Mouse (Mus musculus) intestine, embryonic 16.5 days (tissue): ENCODE results near the gene Cpxm1. TPM values are rescaled to one million over a fixed set of nuclear protein-coding genes. Genes with fewer than 3 reads are reported as not detected.

Experiments
- ATAC-seq: fragments of 200-750 bp; cut with Nextera tagmentation; 2 replicates; pipeline ENCODE4 v1.8.0; 2017; ENCODE audit warnings: moderate TSS enrichment, moderate library complexity
- H3K27ac ChIP-seq: fragments of 300-500 bp; sonication (generic); 2 replicates; pipeline ENCODE4 v1.5.1; 2014; ENCODE audit warnings: mild to moderate bottlenecking, low read length
- H3K27me3 ChIP-seq: fragments of 300-500 bp; sonication (generic); replicated peaks from 2 replicates; pipeline ENCODE4 v1.6.1; 2014; ENCODE audit warnings: low read length, control low read depth, mixed read lengths; ENCODE audit not compliant: control insufficient read depth, insufficient read depth
- H3K36me3 ChIP-seq: fragments of 300-500 bp; sonication (generic); 2 replicates; pipeline ENCODE4 v1.6.1; 2014; ENCODE audit warnings: low read length, control low read depth; ENCODE audit not compliant: control insufficient read depth, insufficient read depth
- H3K4me1 ChIP-seq: fragments of 300-500 bp; sonication (generic); 2 replicates; pipeline ENCODE4 v1.6.1; 2014; ENCODE audit warnings: low read length, control low read depth, mixed read lengths; ENCODE audit not compliant: control insufficient read depth, insufficient read depth
- H3K4me2 ChIP-seq: fragments of 300-500 bp; sonication (generic); 2 replicates; pipeline ENCODE4 v1.6.1; 2014; ENCODE audit warnings: low read depth, low read length, control low read depth
- H3K4me3 ChIP-seq: fragments of 300-500 bp; sonication (generic); 2 replicates; pipeline ENCODE4 v1.5.1; 2014; ENCODE audit warnings: mild to moderate bottlenecking, low read length
- H3K9ac ChIP-seq: fragments of 300-500 bp; sonication (generic); 2 replicates; pipeline ENCODE4 v1.6.1; 2014; ENCODE audit warnings: low read depth, low read length
- H3K9me3 ChIP-seq: fragments of 300-500 bp; sonication (generic); 2 replicates; pipeline ENCODE4 v1.6.1; 2016; ENCODE audit warnings: low read length, control low read depth; ENCODE audit not compliant: control insufficient read depth
- WGBS: fragments of 180-500 bp; shearing (Covaris S2); extraction: QIAGEN DNeasy Blood & Tissue Kit; methylation state at CpG from one replicate; pipeline ENCODE4 v1.1.7; 2014; 5-methylcytosine and 5-hydroxymethylcytosine counted together
- polyA plus RNA-seq: library from polyadenylated mRNA; unstranded; fragments of >200 nt; fragmentation: Nextera tagmentation; extraction: Ambion mirVana; gene quantifications from 2 replicates; pipeline ENCODE4 v1.2.1, GENCODE M21; 2015

Cpxm1 gene
- 32.1 and 36.6 TPM in 2 replicates for polyA plus RNA-seq

DNA sequence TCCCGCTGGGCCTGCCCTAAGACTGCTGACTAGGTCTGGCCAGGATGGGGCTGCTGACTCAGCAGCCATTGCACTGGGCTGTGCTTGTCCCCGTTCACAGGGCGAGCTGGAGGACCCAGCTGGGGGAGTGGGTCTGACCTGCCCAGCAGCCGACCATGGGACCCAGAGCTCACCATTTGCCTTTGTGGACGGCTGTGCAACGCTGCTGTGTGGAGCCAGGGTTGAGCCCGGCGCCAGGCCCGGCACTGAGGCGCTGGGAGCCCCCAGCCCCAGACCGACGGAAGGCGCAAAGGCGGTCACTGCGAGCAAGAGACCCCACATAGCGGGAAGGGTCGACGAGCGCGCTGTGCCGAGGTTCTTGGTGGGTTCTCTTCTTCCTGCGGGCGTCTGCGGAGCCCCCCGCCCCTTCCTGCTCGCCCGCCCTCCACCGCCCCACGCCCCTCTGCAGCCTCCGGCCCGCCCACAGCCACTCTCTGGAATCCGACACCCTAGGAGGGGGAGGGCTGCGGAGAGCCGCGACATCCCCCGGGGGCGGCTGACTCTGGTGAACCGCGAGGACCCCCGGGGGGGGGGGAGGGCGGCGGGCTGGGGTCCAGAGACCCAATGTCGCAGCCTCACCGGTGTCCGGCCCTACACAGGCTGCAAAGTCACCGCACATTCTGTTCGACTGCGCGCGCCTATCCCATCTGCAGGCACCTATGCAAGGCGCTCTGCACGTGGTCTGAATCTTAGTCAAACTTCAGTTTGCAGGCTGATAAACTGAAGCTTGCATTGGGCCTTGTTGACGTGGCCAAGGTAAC, at the start of gene Cpxm1:
Gene Cpxm1, minus strand, starts transcription at position 389 of the 800 bp plus-strand sequence.
- Histone ChIP-seq H3K9me3 (no peaks in the 10 kb centered on the region), H3K27me3 (no peaks in the 10 kb centered on the region), H3K4me1 (peaks cover 4% of the 10 kb centered on the region), H3K36me3 (0 out of 2 replicates have a peak, but pooled peaks cover 4% of the 10 kb centered on the region), H3K4me3 (peak within 1 kb of the TSS; percentile 64), H3K27ac (no peak within 1 kb of the TSS), H3K9ac (peak within 1 kb of the TSS; percentile 76), H3K4me2 (peak within 1 kb of the TSS; percentile 96)
- ATAC-seq = peak; percentile 92
- WGBS = 2% methylated on average over 41 of the region's 53 CpGs

DNA sequence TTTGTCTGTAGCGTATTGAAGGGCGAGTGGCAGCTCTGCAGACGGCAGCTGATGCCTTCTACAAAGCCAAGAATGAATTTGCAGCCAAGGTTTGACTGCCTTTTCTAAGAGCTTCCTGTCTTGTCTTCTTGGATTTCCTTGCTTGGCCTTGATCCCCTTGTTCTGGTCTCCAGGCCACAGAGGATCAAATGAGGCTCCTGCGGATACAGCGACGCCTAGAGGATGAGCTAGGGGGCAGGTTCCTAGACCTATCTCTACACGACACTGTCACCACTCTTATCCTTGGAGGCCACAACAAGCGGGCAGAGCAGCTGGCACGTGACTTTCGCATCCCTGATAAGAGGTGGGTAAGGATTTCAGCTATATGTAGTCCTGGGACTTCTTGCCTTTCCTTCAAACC, 44.8 kb upstream of the Cpxm1 start:
- Histone ChIP-seq H3K4me3 (no peak overlapping the region), H3K27ac (no peak overlapping the region), H3K9ac (no peak overlapping the region), H3K4me1 (no peaks in the 10 kb centered on the region), H3K27me3 (no peaks in the 10 kb centered on the region), H3K36me3 (peaks cover 11% of the 10 kb centered on the region), H3K4me2 (no peak overlapping the region), H3K9me3 (no peaks in the 10 kb centered on the region)
- no peak for ATAC-seq
- 89% methylated on average over 10 of the region's 10 CpGs for WGBS

DNA sequence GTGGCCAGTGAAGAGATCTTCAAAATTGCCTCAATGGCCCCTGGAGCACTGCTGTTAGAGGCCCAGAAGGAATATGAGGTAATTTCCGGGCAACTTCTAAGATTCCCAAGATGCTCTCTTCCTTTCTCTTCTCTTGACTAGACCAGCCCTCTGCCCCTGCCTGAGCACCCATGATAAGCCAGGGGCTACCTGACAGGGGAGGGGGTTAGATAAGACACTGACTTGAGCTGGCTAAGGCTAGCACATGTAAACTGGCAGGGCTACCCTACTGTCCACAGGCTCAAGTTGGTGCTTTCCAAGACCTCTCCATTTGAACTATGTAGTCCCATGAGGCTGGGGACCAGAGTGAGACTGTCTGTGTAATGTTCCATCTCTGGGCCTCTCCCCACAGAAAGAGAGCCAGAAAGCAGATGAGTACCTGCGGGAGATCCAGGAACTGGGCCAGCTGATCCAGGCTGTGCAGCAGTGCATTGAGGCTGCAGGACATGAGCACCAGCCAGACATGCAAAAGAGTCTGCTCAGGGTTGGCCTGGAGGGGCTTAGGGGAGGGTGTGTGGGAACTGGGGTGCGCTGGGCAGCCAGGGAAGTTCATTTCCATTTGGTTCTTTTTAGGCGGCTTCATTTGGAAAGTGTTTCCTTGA, 42.6 kb upstream of the Cpxm1 start:
- Histone ChIP-seq H3K4me3 (no peak overlapping the region), H3K4me1 (no peaks in the 10 kb centered on the region), H3K9me3 (no peaks in the 10 kb centered on the region), H3K27me3 (no peaks in the 10 kb centered on the region), H3K9ac (no peak overlapping the region), H3K4me2 (no peak overlapping the region), H3K27ac (no peak overlapping the region), H3K36me3 (peaks cover 11% of the 10 kb centered on the region)
- WGBS = 89% methylated on average over 4 of the region's 4 CpGs
- ATAC-seq = no peak

DNA sequence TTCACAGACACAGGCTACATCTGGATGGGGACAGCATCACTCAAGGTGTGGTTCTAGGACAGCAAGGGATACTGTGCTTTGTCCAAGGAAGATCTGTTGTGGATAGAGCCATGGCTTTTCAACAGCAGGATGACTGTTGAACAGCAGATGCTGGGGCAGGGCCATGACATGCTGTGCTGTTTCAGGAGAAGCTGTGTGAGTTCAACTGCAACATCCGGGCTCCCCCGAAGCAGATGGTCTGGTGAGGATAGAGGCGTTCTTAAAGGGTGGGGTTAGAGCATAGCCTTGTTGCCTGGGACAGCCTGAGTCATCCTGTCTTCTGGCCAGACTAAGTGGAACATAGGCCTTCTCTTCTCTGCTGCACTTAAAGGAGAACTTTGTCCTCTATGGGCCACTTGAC, 41.5 kb upstream of the Cpxm1 start:
- H3K4me1 ChIP-seq = no peaks in the 10 kb centered on the region
- peaks cover 11% of the 10 kb centered on the region for H3K36me3 ChIP-seq
- H3K27me3 ChIP-seq = no peaks in the 10 kb centered on the region
- H3K4me3 ChIP-seq = no peak overlapping the region
- H3K9ac ChIP-seq = no peak overlapping the region
- no peak for ATAC-seq
- H3K27ac ChIP-seq = no peak overlapping the region
- H3K9me3 ChIP-seq = no peaks in the 10 kb centered on the region
- no peak overlapping the region for H3K4me2 ChIP-seq
- 90% methylated on average over 3 of the region's 3 CpGs for WGBS

DNA sequence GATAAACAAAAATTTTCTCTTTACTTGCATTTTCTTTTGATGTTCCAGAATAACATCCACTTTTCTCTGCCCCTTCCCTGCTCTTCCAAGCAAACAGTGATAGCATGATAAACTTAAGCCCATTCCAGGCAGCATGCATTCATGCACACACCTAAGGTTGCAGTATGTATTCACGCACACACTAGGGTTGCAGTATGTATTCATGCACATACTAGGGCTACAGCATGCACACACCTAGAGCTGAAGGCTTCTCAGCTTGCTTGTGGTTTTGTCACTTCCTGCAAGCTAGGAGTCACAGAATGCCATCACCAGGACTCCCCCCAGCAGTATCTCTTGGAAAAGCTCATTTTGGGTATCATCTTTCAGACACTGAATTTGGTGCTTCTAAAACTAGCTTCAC, 39.4 kb upstream of the Cpxm1 start:
- H3K4me3 ChIP-seq = no peak overlapping the region
- H3K27ac ChIP-seq = no peak overlapping the region
- H3K4me2 ChIP-seq = no peak overlapping the region
- peaks cover 11% of the 10 kb centered on the region for H3K36me3 ChIP-seq
- no peaks in the 10 kb centered on the region for H3K9me3 ChIP-seq
- no peak for ATAC-seq
- no peak overlapping the region for H3K9ac ChIP-seq
- no peaks in the 10 kb centered on the region for H3K4me1 ChIP-seq
- WGBS = 90% methylated on average over 1 of the region's 1 CpGs
- no peaks in the 10 kb centered on the region for H3K27me3 ChIP-seq

DNA sequence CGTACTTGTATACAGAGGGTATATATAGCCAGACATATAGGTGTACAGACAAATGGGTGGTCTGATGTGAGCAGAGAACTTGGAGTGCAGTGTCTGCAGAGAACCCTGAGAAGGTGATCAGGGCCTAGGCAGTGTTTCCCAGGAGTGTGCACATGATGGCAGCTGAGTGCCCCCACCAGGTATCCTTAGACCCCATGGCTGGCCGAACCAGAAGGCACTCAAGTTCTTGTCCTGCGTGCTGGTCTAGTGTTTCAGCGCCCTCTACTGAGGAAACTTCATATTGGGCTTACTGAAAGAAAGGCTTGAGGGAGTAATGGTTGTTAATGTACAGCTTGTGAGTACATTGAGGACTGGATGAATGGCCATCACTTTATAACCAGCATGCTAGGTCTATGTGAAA, 35.8 kb upstream of the Cpxm1 start:
- Histone ChIP-seq H3K9me3 (no peaks in the 10 kb centered on the region), H3K27me3 (no peaks in the 10 kb centered on the region), H3K27ac (no peak overlapping the region), H3K4me2 (no peak overlapping the region), H3K4me1 (no peaks in the 10 kb centered on the region), H3K36me3 (no peaks in the 10 kb centered on the region; the same call in 1 of the 2 replicates), H3K4me3 (no peak overlapping the region), H3K9ac (no peak overlapping the region)
- ATAC-seq = no peak
- 25% methylated on average over 4 of the region's 4 CpGs for WGBS

DNA sequence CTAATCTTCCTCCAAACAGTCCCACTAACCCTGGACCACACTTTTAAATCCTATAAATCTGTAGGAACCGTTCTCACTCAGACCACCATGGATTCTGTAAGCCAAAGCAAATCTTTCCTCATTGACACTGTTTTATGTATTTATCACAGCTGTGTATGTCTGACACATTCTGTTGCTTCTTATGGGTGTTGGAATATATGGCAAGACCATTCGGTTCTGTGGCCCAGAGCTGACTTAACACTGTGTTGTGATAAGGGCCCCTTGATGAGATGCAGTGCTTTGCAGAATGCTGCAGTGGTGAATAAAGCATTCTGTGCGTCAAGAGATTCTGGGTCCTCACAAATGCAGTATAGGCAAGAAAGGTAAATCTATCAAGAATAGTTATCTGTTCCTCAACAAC, 34.8 kb upstream of the Cpxm1 start:
- 89% methylated on average over 3 of the region's 3 CpGs for WGBS
- ATAC-seq = no peak
- H3K9me3 ChIP-seq = no peaks in the 10 kb centered on the region
- no peaks in the 10 kb centered on the region; the same call in 1 of the 2 replicates for H3K36me3 ChIP-seq
- no peaks in the 10 kb centered on the region for H3K27me3 ChIP-seq
- H3K4me3 ChIP-seq = no peak overlapping the region
- H3K4me1 ChIP-seq = no peaks in the 10 kb centered on the region
- no peak overlapping the region for H3K4me2 ChIP-seq
- no peak overlapping the region for H3K9ac ChIP-seq
- no peak overlapping the region for H3K27ac ChIP-seq

DNA sequence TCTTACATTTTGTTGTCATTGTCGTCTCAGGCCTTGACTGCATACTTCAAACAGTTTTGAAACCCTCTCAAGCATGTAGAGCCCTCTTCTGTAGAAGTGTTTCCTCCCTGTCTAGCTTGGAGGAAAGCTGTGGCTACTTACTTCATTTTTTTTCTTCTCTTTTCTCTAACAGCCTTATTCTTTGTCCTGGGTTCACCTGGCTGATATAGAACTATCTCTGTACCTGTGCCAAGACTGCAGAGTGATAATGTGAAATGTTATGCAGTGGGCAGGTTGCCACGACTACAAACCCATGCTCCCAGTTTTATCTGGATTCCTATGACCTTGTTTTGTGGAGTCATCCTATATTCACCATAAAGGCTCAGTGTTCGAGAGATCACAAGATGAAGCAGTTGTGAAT, 33.1 kb upstream of the Cpxm1 start:
- no peak overlapping the region for H3K27ac ChIP-seq
- 82% methylated on average over 3 of the region's 3 CpGs for WGBS
- ATAC-seq = no peak

DNA sequence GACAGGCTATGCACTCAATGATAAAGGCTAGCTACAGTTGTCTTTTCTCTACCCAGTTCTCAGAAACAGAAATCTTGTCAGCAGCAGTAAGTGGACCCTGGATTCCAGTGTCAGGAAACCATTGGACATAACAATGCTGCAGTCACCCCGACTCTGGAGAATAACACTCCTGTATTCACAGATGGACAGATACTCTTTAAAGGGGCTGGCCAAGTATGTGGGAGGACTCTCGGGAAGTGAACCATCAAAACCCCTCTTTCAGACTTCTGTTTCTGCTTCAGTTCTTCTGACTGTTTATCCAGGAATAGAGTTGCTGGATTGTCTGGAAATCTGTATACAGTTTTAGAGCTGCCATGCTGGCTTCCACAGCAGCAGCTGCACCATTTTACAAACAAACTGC, 32.5 kb upstream of the Cpxm1 start:
- no peaks in the 10 kb centered on the region; the same call in 1 of the 2 replicates for H3K36me3 ChIP-seq
- no peak overlapping the region for H3K9ac ChIP-seq
- H3K27ac ChIP-seq = no peak overlapping the region
- WGBS = 55% methylated on average over 2 of the region's 2 CpGs
- H3K27me3 ChIP-seq = no peaks in the 10 kb centered on the region
- H3K4me2 ChIP-seq = no peak overlapping the region
- no peak for ATAC-seq
- no peak overlapping the region for H3K4me3 ChIP-seq
- H3K9me3 ChIP-seq = no peaks in the 10 kb centered on the region
- H3K4me1 ChIP-seq = peaks cover 5% of the 10 kb centered on the region

More for the DNA sequence above, 33.1 kb upstream of the Cpxm1 start:
- Histone ChIP-seq H3K27me3 (no peaks in the 10 kb centered on the region), H3K36me3 (no peaks in the 10 kb centered on the region; the same call in 1 of the 2 replicates), H3K9ac (no peak overlapping the region), H3K4me2 (no peak overlapping the region), H3K9me3 (no peaks in the 10 kb centered on the region), H3K4me1 (no peaks in the 10 kb centered on the region), H3K4me3 (no peak overlapping the region)
